Mouse (Mus musculus) midbrain, embryonic 10.5 days (tissue): ENCODE results near the gene Prkca. TPM values are rescaled to one million over a fixed set of nuclear protein-coding genes. Genes with fewer than 3 reads are reported as not detected.

Experiments used
- DNase-seq: peaks from one replicate; pipeline ENCODE4 v3.0.0-alpha.2; 2017; ENCODE audit warnings: low spot score
- H3K27ac ChIP-seq: fragments of 300-500 bp; sonication (generic); replicated peaks from 2 replicates; pipeline ENCODE4 v1.5.1; 2016; ENCODE audit warnings: mild to moderate bottlenecking
- H3K27me3 ChIP-seq: fragments of 300-500 bp; sonication (generic); 2 replicates; pipeline ENCODE4 v1.6.1; 2016; ENCODE audit warnings: low read depth, mild to moderate bottlenecking; ENCODE audit not compliant: poor library complexity, severe bottlenecking
- H3K36me3 ChIP-seq: fragments of 300-500 bp; sonication (generic); 2 replicates; pipeline ENCODE4 v1.6.1; 2016; ENCODE audit warnings: mild to moderate bottlenecking, moderate library complexity
- H3K4me1 ChIP-seq: fragments of 300-500 bp; sonication (generic); 2 replicates; pipeline ENCODE4 v1.6.1; 2016
- H3K4me3 ChIP-seq: fragments of 300-500 bp; sonication (generic); 2 replicates; pipeline ENCODE4 v1.5.1; 2016; ENCODE audit warnings: mild to moderate bottlenecking, moderate library complexity
- H3K9me3 ChIP-seq: fragments of 300-500 bp; sonication (generic); replicated peaks from 2 replicates; pipeline ENCODE4 v1.6.1; 2016; ENCODE audit warnings: mild to moderate bottlenecking
- WGBS: fragments of 180-500 bp; shearing (Covaris S2); methylation state at CpG from one replicate; pipeline ENCODE4 v1.1.7; 2016; 5-methylcytosine and 5-hydroxymethylcytosine counted together
- polyA plus RNA-seq: library from polyadenylated mRNA; unstranded; fragments of >200 nt; fragmentation: Nextera tagmentation; extraction: Ambion mirVana; gene quantifications from 2 replicates; pipeline ENCODE4 v1.2.1, GENCODE M21; 2016

The Prkca gene
- polyA plus RNA-seq, 1 experiment from 2014 or later: 2.5 TPM

GRCm38 (mm10) chr11:108230101-108230500 is 113.6 kb downstream of the Prkca start:
- DNase-seq: no peak
- no peaks in the 10 kb centered on the region for H3K9me3 ChIP-seq
- WGBS: 95% methylated on average over 4 of the region's 4 CpGs
- no peaks in the 10 kb centered on the region for H3K27me3 ChIP-seq
- H3K4me1 ChIP-seq: peaks cover 9% of the 10 kb centered on the region; the same call in 1 of the 2 replicates
- no peak overlapping the region for H3K27ac ChIP-seq
- H3K4me3 ChIP-seq: no peak overlapping the region
- no peaks in the 10 kb centered on the region for H3K36me3 ChIP-seq

- Histone ChIP-seq H3K4me3 (no peak overlapping the region), H3K36me3 (no peaks in the 10 kb centered on the region), H3K4me1 (peaks cover 14% of the 10 kb centered on the region), H3K27me3 (no peaks in the 10 kb centered on the region), H3K9me3 (no peaks in the 10 kb centered on the region), H3K27ac (no peak overlapping the region)
- DNase-seq: no peak
- 86% methylated on average over 8 of the region's 8 CpGs for WGBS
These were observed 114.4 kb downstream of the Prkca start for GRCm38 (mm10) chr11:108229176-108229946.

- 80% methylated on average over 4 of the region's 4 CpGs for WGBS
- Histone ChIP-seq H3K4me1 (peaks cover 23% of the 10 kb centered on the region), H3K27me3 (no peaks in the 10 kb centered on the region), H3K9me3 (no peaks in the 10 kb centered on the region), H3K4me3 (no peak overlapping the region), H3K27ac (no peak overlapping the region), H3K36me3 (no peaks in the 10 kb centered on the region)
- no peak for DNase-seq
These were observed 115.2 kb downstream of the Prkca start for GRCm38 (mm10) chr11:108228497-108228896.

GRCm38 (mm10) chr11:108226248-108226647 is 117.5 kb downstream of the Prkca start:
- no peak for DNase-seq
- 97% methylated on average over 5 of the region's 5 CpGs for WGBS
- H3K36me3 ChIP-seq: no peaks in the 10 kb centered on the region
- H3K27me3 ChIP-seq: 0 out of 2 replicates have a peak, but pooled peaks cover 3% of the 10 kb centered on the region
- H3K27ac ChIP-seq: no peak overlapping the region
- H3K4me3 ChIP-seq: no peak overlapping the region
- H3K4me1 ChIP-seq: peaks cover 29% of the 10 kb centered on the region
- H3K9me3 ChIP-seq: no peaks in the 10 kb centered on the region

- no peak for DNase-seq
- H3K36me3 ChIP-seq: no peaks in the 10 kb centered on the region
- H3K27me3 ChIP-seq: 0 out of 2 replicates have a peak, but pooled peaks cover 6% of the 10 kb centered on the region
- H3K4me1 ChIP-seq: peaks cover 29% of the 10 kb centered on the region
- H3K4me3 ChIP-seq: no peak overlapping the region
- no peaks in the 10 kb centered on the region for H3K9me3 ChIP-seq
- WGBS: 60% methylated on average over 11 of the region's 11 CpGs
- 0 out of 2 replicates have a peak overlapping the region, but pooled peaks have one; percentile 17 for H3K27ac ChIP-seq
These were observed 119.3 kb downstream of the Prkca start for GRCm38 (mm10) chr11:108224233-108224973.

GRCm38 (mm10) chr11:108223613-108224232 is 120.0 kb downstream of the Prkca start:
- H3K27ac ChIP-seq: peak overlapping the region; percentile 15
- H3K27me3 ChIP-seq: 0 out of 2 replicates have a peak, but pooled peaks cover 6% of the 10 kb centered on the region
- H3K9me3 ChIP-seq: no peaks in the 10 kb centered on the region
- 69% methylated on average over 13 of the region's 13 CpGs for WGBS
- peak; percentile 18 for DNase-seq
- no peaks in the 10 kb centered on the region for H3K36me3 ChIP-seq
- H3K4me1 ChIP-seq: peaks cover 29% of the 10 kb centered on the region
- H3K4me3 ChIP-seq: no peak overlapping the region

GRCm38 (mm10) chr11:108223154-108223553 is 120.6 kb downstream of the Prkca start:
- 87% methylated on average over 6 of the region's 6 CpGs for WGBS
- H3K9me3 ChIP-seq: no peaks in the 10 kb centered on the region
- peaks cover 29% of the 10 kb centered on the region for H3K4me1 ChIP-seq
- H3K27me3 ChIP-seq: 0 out of 2 replicates have a peak, but pooled peaks cover 6% of the 10 kb centered on the region
- H3K27ac ChIP-seq: peak overlapping the region; percentile 15
- H3K4me3 ChIP-seq: no peak overlapping the region
- H3K36me3 ChIP-seq: no peaks in the 10 kb centered on the region
- no peak for DNase-seq

- Histone ChIP-seq H3K36me3 (no peaks in the 10 kb centered on the region), H3K4me3 (no peak overlapping the region), H3K27me3 (0 out of 2 replicates have a peak, but pooled peaks cover 6% of the 10 kb centered on the region), H3K4me1 (peaks cover 28% of the 10 kb centered on the region), H3K9me3 (no peaks in the 10 kb centered on the region), H3K27ac (no peak overlapping the region)
- no peak for DNase-seq
- whole genome bisulfite sequencing: 86% methylated on average over 8 of the region's 8 CpGs
These were observed 121.1 kb downstream of the Prkca start for GRCm38 (mm10) chr11:108222616-108223015.

GRCm38 (mm10) chr11:108222026-108222425 is 121.7 kb downstream of the Prkca start:
- DNase-seq: no peak
- 88% methylated on average over 3 of the region's 3 CpGs for WGBS
- peaks cover 23% of the 10 kb centered on the region for H3K4me1 ChIP-seq
- H3K4me3 ChIP-seq: no peak overlapping the region
- H3K27ac ChIP-seq: no peak overlapping the region
- 0 out of 2 replicates have a peak, but pooled peaks cover 6% of the 10 kb centered on the region for H3K27me3 ChIP-seq
- H3K36me3 ChIP-seq: no peaks in the 10 kb centered on the region
- no peaks in the 10 kb centered on the region for H3K9me3 ChIP-seq

GRCm38 (mm10) chr11:108221124-108221835 is 122.4 kb downstream of the Prkca start:
- H3K4me3 ChIP-seq: no peak overlapping the region
- H3K36me3 ChIP-seq: no peaks in the 10 kb centered on the region
- H3K27me3 ChIP-seq: 0 out of 2 replicates have a peak, but pooled peaks cover 6% of the 10 kb centered on the region
- 92% methylated on average over 13 of the region's 13 CpGs for WGBS
- H3K27ac ChIP-seq: no peak overlapping the region
- no peaks in the 10 kb centered on the region for H3K9me3 ChIP-seq
- DNase-seq: no peak
- H3K4me1 ChIP-seq: peaks cover 28% of the 10 kb centered on the region

- Histone ChIP-seq H3K27ac (no peak overlapping the region), H3K4me1 (peaks cover 35% of the 10 kb centered on the region), H3K4me3 (no peak overlapping the region), H3K27me3 (0 out of 2 replicates have a peak, but pooled peaks cover 6% of the 10 kb centered on the region), H3K9me3 (no peaks in the 10 kb centered on the region), H3K36me3 (no peaks in the 10 kb centered on the region)
- DNase-seq: no peak
- WGBS: 82% methylated on average over 5 of the region's 5 CpGs
These were observed 123.1 kb downstream of the Prkca start for GRCm38 (mm10) chr11:108220605-108221004.

- Histone ChIP-seq H3K27me3 (peaks cover 15% of the 10 kb centered on the region; the same call in 1 of the 2 replicates), H3K4me1 (peaks cover 15% of the 10 kb centered on the region)
- WGBS: 92% methylated on average over 8 of the region's 8 CpGs
These were observed 126.7 kb downstream of the Prkca start for GRCm38 (mm10) chr11:108217043-108217442.

More at GRCm38 (mm10) chr11:108217043-108217442, 126.7 kb downstream of the Prkca start:
- DNase-seq: no peak
- no peak overlapping the region for H3K27ac ChIP-seq
- H3K36me3 ChIP-seq: no peaks in the 10 kb centered on the region
- H3K4me3 ChIP-seq: no peak overlapping the region
- no peaks in the 10 kb centered on the region for H3K9me3 ChIP-seq
